Mouse (Mus musculus) c-Kit-positive CD71-positive TER-119-negative erythroid progenitor cells, embryonic 14.5 days (primary cell): ENCODE measurements around the gene Nop2.

Experiments used
- DNase-seq: peaks from one replicate; pipeline ENCODE4 v3.0.0-alpha.2; 2013; ENCODE audit warnings: low read depth

Nop2 gene

GRCm38 (mm10) chr6:125131302-125132156 is at the start of gene Nop2:
Gene Nop2, plus strand, starts transcription at chr6:125131909.
- peak; percentile 92 for DNase-seq

DNA sequence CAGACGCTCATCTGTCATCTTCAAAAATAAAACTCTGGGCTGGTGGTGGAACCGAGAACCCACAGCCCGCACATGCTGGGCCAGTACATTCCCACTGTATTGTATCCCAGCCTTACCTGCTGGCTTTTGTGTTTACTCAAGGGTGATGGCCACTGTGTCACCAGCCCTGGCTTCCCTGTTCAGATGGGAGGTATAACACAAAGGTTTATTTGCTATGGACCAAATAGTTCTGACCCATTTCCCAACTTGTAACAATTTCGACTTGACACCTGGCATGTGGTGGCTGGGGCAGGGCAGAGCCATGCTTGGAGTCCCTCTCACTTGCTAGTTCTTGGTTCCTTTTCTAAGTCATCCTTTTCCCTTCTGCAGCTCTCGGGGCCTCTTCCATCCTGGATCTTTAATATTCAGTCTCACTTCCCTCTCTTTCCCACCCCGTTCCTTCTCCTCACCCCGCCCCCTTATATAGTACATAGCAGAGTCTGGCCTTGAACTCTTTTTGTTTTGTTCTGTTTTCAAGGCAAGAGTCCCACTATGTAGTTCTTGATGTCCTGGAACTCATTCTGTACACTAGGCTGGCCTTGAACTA is 48.8 kb upstream of the Nop2 start:
- no peak for DNase-seq

DNA sequence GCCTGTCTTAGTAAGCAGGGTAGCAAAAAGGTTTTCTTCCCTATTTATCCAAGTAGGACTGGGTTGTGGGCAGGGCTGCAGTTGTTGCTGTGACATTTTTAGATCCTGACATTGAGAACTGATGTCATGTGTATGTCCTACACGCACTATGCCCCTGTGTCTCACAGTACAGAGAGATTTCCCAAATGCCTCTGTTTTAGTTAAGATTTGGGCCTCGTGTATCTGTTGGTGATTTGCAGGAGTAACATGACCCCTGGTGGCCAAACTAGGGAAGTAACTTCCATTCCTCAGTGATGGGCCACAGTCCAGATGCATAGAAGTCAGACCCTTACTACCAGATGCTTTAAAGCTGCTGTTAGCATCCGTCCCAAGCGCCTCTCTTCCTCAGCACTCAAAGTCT is 47.3 kb upstream of the Nop2 start:
- DNase-seq: peak; percentile 53

DNA sequence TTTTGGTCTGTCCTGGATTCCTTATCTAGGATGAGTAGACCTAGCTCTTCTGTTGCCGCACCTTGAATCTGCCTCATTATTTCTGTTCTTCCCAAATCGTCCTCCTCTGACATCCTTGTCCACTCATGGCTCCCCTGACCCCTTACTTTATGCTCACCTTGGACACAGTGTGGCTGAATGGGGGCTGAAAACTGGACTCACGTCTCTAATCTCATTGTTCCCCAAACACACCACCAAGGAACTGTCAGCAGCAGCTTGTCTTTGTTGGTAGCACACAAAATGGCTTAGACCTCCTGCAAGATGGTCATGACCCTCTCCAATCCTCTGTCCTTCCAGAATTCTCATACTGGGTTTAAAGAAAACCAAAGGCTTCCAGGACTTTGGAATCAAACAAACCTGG is 43.8 kb upstream of the Nop2 start:
- DNase-seq: no peak

DNA sequence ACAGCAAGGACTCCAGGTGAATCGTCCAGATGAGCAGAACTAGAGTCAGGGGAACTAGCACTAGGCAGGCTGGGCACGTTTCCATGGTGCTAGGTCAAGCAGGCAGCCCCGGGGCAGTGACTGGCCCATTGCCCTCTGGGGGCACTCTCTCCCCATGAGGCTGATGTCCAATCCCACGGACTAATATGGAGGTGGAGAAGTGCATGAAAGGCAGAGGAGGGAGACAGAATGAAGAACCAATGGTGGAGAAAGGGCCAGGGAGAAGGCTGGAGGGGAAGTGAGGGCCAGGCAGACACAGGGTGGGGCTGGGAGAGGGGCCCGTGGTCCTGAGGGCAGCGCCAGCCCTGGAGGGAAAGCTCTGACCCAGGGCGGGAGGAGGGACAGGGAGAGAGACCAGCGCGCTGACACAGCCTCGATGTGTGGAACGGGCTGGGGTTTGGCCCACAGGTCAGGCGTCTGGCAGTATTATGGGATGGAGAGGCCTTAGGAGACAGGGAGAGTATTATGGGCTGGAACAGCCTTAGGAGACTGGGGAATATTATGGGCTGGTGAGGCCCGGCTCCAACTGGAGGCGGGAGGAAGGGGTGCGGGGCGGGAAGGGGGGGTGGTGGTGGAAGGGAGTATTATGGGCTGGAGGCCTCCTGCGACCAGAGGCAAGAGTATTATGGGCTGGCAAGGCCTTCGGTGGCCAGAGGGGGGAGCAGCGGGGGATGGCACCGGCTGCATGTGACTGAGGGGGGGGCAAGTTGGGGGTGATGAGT is 43.0 kb upstream of the Nop2 start:
- peak; percentile 49 for DNase-seq

- peak; percentile 53 for DNase-seq
Observed at GRCm38 (mm10) chr6:125089521-125090321, 42.0 kb upstream of the Nop2 start.

DNA sequence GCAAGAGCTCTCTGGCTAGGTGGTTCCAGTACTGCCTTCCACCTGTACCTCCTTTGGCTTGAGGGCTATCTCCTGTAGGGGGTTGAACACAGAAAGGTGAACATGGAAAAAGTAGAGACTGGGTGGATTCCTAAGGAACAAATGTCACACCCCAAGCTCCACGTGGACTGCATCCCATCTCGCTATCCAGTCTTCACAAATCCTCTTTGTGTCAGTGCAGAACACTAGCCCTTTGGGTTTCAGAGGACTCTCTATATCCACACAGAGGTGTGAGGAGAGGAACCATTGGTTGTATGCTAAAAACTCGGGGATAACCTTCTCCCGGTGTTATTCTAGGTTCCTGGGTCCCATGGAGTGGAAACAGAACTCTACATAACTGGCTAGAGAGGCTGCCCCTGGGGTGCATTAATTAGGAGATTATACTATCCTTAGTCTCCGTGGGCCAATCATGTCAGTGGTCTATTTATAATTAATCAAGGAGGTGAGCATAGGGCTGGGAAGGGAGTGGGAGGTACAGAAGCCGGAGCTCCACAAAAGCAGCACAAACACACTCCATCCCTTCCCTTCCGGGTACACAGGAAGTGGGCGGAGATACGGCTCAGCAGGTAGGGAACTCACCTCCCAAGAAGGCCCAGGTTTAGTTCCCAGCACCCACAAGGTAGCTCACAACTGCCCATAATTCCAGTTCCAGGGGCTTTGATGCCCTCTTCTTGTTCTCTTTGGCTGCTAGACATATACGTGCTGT is 41.2 kb upstream of the Nop2 start:
- no peak for DNase-seq

DNA sequence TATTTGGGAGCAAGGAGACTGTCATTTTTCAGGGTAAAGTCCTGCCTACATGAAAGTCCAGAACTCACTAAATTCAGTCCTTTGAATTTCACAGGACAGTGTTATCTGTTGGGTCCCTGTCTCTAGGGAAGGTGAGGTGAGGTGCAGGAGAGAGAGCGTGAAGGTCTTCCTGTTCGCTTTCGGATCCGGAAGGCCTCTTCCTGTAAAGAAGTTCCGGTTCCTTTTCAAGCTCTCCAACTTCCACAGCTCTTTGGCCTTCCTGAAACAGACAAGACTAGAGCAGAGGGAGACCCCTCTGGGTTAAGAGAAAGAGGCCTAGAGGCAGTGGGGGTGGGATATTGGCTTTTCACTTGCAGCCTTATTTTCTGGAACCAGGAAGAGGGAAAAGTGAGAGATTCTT is 39.3 kb upstream of the Nop2 start:
- no peak for DNase-seq

DNA sequence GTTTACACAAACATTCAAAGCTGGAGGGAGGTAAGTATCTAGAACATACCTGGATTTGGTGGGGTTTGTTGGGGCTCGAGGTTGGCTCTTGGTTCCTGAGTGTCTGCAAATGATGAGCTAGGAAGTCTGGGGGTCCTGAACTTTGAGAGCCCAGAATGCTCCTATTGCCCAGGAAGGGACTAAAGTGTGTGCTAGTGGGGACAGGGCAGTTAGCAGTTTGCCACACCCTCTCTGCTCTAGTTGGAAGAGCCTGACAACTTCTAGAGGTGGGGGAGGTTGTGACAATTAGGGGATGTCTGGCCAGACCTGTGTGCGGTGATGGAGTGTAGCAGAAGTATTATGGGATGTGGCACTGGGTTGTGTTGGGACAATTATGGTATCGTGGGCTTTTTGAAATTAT is 36.9 kb upstream of the Nop2 start:
- DNase-seq: no peak

GRCm38 (mm10) chr6:125095391-125096278 is 36.1 kb upstream of the Nop2 start, which contains the start of gene Chd4:
Gene Chd4, plus strand, starts transcription at chr6:125095981.
- peak; percentile 82 for DNase-seq

DNA sequence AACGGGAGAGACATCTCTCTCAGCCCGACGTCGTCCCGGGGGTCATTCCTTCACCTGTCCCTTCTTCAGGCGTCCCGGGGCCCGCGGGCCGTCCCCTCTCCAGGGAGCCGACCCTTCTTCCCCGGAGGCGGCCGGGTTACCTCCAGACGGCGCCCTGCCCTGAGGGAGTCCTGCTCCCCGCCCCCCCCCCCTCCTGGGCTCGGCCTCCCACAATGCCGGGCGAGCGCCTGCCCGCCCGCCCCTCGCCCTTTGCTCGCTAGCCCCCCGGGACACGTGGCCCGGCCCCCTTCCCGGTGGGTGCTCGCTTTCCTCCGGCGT is 35.5 kb upstream of the Nop2 start:
- DNase-seq: no peak

DNA sequence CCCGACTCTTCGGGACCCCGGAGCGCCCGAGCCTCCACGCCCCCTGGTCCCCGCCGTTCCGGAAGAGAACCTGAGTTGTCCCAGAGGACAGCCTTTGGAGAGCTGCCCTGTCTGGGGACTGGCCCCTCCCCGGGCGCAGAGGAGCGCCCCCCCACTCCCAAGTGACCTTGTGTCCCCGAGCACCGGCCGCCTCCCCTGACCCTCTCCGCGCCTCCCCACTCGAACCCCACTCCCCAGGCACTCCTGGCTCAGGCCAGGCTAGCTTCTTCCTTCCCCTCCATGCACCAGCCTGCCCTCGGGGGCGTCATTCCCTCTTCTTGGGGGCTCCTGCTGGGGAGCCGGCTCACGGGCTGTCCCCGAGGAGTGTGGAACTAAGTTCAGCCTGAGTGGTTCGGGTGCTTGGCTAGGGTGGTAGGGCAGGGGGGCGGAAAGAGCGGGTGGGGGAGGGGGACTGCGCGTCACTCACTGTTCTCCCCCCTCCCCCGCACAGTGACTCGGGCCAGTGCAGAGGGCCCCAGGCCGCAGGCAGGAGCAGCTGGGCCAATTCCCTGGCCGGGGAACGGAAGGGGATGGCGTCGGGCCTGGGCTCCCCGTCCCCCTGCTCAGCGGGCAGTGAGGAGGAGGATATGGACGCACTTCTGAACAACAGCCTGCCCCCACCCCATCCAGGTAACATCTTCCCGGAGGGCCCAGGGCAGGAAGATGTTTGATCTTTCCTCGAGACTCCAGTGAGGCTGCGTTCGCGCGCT is 34.9 kb upstream of the Nop2 start:
- DNase-seq: no peak

- no peak for DNase-seq
Observed at GRCm38 (mm10) chr6:125097346-125097689, 34.4 kb upstream of the Nop2 start.

DNA sequence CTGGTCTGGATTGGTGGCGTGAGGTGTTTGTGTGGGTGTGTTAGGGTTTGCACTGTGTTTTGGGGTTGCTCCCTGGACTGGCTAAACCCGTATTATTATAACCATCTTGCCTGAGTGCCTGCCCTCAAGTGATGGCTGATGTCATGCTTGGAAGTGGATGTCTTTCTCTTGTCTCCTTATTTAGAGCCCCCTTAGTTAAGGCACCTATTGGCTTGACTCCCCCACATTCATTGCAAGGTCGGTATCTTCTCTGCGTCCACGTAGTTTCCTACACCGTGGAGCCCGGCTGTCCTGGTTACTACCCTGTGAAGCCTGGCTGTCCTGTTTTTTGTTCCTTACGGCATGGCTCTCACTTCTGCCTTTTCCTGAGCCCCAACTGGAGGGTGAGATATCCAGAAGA is 33.8 kb upstream of the Nop2 start:
- no peak for DNase-seq

DNA sequence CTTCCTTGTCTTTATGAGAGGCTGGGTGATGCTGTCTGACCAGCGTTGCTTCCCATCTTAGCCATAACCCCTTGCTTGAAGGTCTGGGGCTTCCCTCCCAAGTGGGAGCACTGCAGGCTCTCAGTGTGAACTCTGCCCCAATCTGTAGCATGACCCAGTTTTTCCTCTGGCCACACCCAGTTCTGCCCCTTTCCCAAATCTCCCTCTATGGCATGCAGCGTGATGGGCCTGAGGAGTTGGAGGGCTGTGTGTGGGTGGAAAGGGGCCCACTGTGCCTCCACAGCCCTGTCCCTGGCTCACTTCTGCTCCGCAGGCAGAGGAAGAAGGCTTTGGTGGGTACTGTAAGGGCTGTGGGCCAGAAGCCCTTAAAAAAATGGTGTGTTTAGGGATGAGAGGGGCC is 33.2 kb upstream of the Nop2 start:
- DNase-seq: no peak

DNA sequence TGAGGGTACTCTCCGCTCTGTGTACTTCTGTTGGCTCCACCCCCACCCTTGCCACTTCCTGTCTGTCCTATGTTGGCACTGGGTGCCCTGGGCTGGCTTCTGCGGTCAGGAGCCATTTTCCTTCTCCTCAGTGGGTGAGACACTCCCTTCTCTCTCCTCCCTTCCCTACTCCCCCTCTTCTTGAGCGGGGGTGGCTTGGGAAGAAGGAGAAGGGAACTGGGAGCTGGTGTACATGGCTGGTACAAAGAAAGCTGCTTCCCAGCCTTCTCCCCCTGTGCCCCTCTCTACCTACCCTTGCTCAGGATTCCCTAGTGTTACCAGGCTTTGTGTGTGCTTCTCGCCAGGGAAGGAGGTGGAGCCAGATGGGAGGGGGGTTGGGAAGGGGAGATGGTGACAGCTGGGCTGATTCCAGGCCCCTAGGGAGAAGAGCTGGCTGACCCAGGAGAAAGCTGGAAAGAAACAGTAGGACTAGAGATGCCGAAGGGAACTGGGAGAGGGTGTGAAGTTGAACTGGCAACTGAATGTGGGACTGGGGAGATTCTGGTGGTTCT is 32.2 kb upstream of the Nop2 start:
- DNase-seq: no peak

GRCm38 (mm10) chr6:125101444-125101843 is 30.3 kb upstream of the Nop2 start:
- DNase-seq: no peak

DNA sequence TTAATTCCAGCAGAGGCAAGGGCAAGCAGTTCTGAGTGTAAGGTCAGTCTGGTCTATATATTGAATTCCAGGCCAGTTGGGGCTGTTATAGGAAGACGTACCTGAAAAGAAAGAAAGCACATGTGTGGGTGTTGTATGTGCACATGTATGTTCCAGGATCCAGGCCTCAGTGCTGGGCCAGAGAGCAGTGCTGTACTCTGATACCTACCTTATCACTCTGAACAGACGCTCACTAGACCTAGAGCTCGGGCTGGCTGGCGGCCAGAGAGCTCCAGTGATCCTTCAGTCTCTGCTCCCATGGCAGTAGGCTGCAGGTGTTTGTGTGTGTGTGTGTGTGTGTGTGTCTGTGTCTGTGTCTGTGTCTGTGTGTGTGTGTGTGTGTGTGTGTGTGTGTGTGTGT is 27.5 kb upstream of the Nop2 start:
- DNase-seq: peak; percentile 92

- no peak for DNase-seq
Observed at GRCm38 (mm10) chr6:125107705-125108104, 24.0 kb upstream of the Nop2 start.

- no peak for DNase-seq
Observed at GRCm38 (mm10) chr6:125109371-125109770, 22.3 kb upstream of the Nop2 start.
